Mouse (Mus musculus) left cerebral cortex, postnatal 4 days (tissue): Measurements from ENCODE around the gene Rimklb. TPM values are rescaled to one million over a fixed set of nuclear protein-coding genes. Genes with fewer than 3 reads are reported as not detected.

Source experiments
- DNase-seq: peaks from one replicate; pipeline ENCODE4 v3.0.0-alpha.2; 2022
- intact Hi-C: fragments of 180-260 bp; cut with DNase I; formaldehyde crosslinking; loops from one replicate; pipeline ENCODE4 v1.15.1; 2025
- total RNA-seq, 2 experiments: library from RNA; stranded (reverse); gene quantifications; 2 replicates each; pipeline ENCODE4 v1.2.3; 2021

The Rimklb gene
- total RNA-seq, 2 experiments from 2014 or later, result 392 to 432 TPM

- DNase-seq, result no peak
- intact Hi-C loops, result no loop called here
These were observed 59.3 kb downstream of the Rimklb start for GRCm38 (mm10) chr6:122439249-122439648.

- no peak for DNase-seq
- intact Hi-C loops, result no loop called here
These were observed 63.3 kb downstream of the Rimklb start for GRCm38 (mm10) chr6:122435270-122435669.

GRCm38 (mm10) chr6:122427456-122427855 lies 71.1 kb downstream of the Rimklb start:
- DNase-seq, result no peak
- intact Hi-C loops, result no loop called here

GRCm38 (mm10) chr6:122417015-122417414 lies 81.5 kb downstream of the Rimklb start:
- no peak for DNase-seq
- intact Hi-C loops, result no loop called here

GRCm38 (mm10) chr6:122416347-122416746 lies 82.2 kb downstream of the Rimklb start:
- DNase-seq, result no peak
- intact Hi-C loops, result no loop called here

- intact Hi-C loops, result no loop called here
- no peak for DNase-seq
These were observed 87.3 kb downstream of the Rimklb start for GRCm38 (mm10) chr6:122411281-122411680.

GRCm38 (mm10) chr6:122402240-122402639 lies 96.3 kb downstream of the Rimklb start:
- intact Hi-C loops, result loop anchor here (5.0 kb wide), 1 partner anchor 120 kb away; no protein-coding TSS in a partner anchor
- DNase-seq, result peak; percentile 14

GRCm38 (mm10) chr6:122400263-122400662 lies 98.3 kb downstream of the Rimklb start:
- intact Hi-C loops, result loop anchor here (5.0 kb wide), 1 partner anchor 122 kb away; no protein-coding TSS in a partner anchor
- no peak for DNase-seq

Other genes with a start within 250 kb of the Rimklb start
- gene Klrg1, start 215.9 kb downstream of the Rimklb start, total RNA-seq, result under 1 TPM in 1 of 2 experiments, not detected in 1; 0.66 TPM
- gene M6pr, start 190.0 kb downstream of the Rimklb start, total RNA-seq, result 10 to 100 TPM; 35.2 to 38.2 TPM
- gene Phc1, start 158.2 kb downstream of the Rimklb start, total RNA-seq, result 100 to 1,000 TPM; 107 to 111 TPM
- gene Mfap5, start 7.1 kb upstream of the Rimklb start, total RNA-seq, result 1 to 10 TPM; 1.5 to 2.1 TPM
- under 1 TPM; 0.18 to 0.58 TPM for gene Aicda, start 55.0 kb upstream of the Rimklb start, total RNA-seq
- 1 to 10 TPM; 2.1 to 3.1 TPM for gene Apobec1, start 103.7 kb upstream of the Rimklb start, total RNA-seq
- not detected for gene Gdf3, start 111.3 kb upstream of the Rimklb start, total RNA-seq
- not detected for gene Dppa3, start 127.6 kb upstream of the Rimklb start, total RNA-seq
- gene Nanog, start 208.7 kb upstream of the Rimklb start, total RNA-seq, result not detected